Mouse (Mus musculus) hindbrain, postnatal 0 days (tissue): ENCODE measurements around the gene Trim25. TPM values are rescaled to one million over a fixed set of nuclear protein-coding genes. Genes with fewer than 3 reads are reported as not detected.

Experiments used
- ATAC-seq: fragments of 200-750 bp; cut with Nextera tagmentation; 2 replicates; pipeline ENCODE4 v1.8.0; 2017; ENCODE audit warnings: mild to moderate bottlenecking, moderate TSS enrichment, moderate library complexity
- DNase-seq: peaks from one replicate; pipeline ENCODE4 v3.0.0-alpha.2; 2015; ENCODE audit warnings: low spot score
- H3K27ac ChIP-seq: fragments of 300-500 bp; sonication (generic); 2 replicates; pipeline ENCODE4 v1.5.1; 2014; ENCODE audit warnings: mild to moderate bottlenecking
- H3K27me3 ChIP-seq: fragments of 300-500 bp; sonication (generic); 2 replicates; pipeline ENCODE4 v1.6.1; 2014; ENCODE audit warnings: low read length, mixed read lengths; ENCODE audit not compliant: insufficient read depth
- H3K36me3 ChIP-seq: fragments of 300-500 bp; sonication (generic); 2 replicates; pipeline ENCODE4 v1.6.1; 2014; ENCODE audit warnings: low read length, mixed read lengths; ENCODE audit not compliant: insufficient read depth
- H3K4me1 ChIP-seq: fragments of 300-500 bp; sonication (generic); 2 replicates; pipeline ENCODE4 v1.6.1; 2014; ENCODE audit warnings: antibody characterized with exemption, low read length, mixed read lengths; ENCODE audit not compliant: insufficient read depth
- H3K4me2 ChIP-seq: fragments of 300-500 bp; sonication (generic); 2 replicates; pipeline ENCODE4 v1.6.1; 2014; ENCODE audit warnings: low read depth, mild to moderate bottlenecking, low read length, moderate library complexity, mixed read lengths
- H3K4me3 ChIP-seq: fragments of 300-500 bp; sonication (generic); 2 replicates; pipeline ENCODE4 v1.5.1; 2014; ENCODE audit warnings: low read length
- H3K9ac ChIP-seq: fragments of 300-500 bp; sonication (generic); replicated peaks from 2 replicates; pipeline ENCODE4 v1.6.1; 2014; ENCODE audit warnings: mild to moderate bottlenecking, low read length, moderate library complexity, mixed read lengths
- H3K9me3 ChIP-seq: fragments of 300-500 bp; sonication (generic); 2 replicates; pipeline ENCODE4 v1.6.1; 2016; ENCODE audit warnings: low read length, mixed read lengths
- CTCF ChIP-seq: IDR thresholded peaks from 2 replicates; pipeline ENCODE4 v1.5.1; 2016; ENCODE audit warnings: antibody characterized with exemption, control low read depth, low read depth
- WGBS: fragments of 180-500 bp; shearing (Covaris S2); extraction: QIAGEN DNeasy Blood & Tissue Kit; methylation state at CpG from one replicate; pipeline ENCODE4 v1.1.7; 2014; 5-methylcytosine and 5-hydroxymethylcytosine counted together
- polyA plus RNA-seq: library from polyadenylated mRNA; unstranded; fragments of >200 nt; fragmentation: Nextera tagmentation; extraction: Ambion mirVana; gene quantifications from 2 replicates; pipeline ENCODE4 v1.2.1, GENCODE M21; 2015
- total RNA-seq: library from RNA; depleted of rRNA; stranded (reverse); fragments of >200 nt; gene quantifications from 2 replicates; pipeline ENCODE4 v1.2.3, GENCODE M21; 2014; rRNA removed

Trim25 gene
- 0.97 and 4.6 TPM in 2 replicates for total RNA-seq
- 5.3 and 6.2 TPM in 2 replicates for polyA plus RNA-seq

- H3K27me3 ChIP-seq = peaks cover 11% of the 10 kb centered on the region; the same call in 1 of the 2 replicates
- H3K9ac ChIP-seq = peak within 1 kb of the TSS; percentile 48
- H3K4me1 ChIP-seq = no peaks in the 10 kb centered on the region; the same call in 1 of the 2 replicates
- H3K4me2 ChIP-seq = peak within 1 kb of the TSS; percentile 50
- TF ChIP-seq CTCF = no peak
- ATAC-seq (peak; percentile 65), DNase-seq (peak; percentile 75)
- no peaks in the 10 kb centered on the region for H3K9me3 ChIP-seq
- peak within 1 kb of the TSS; percentile 45; the same call in 1 of the 2 replicates for H3K27ac ChIP-seq
- 4% methylated on average over 48 of the region's 48 CpGs for WGBS
- H3K4me3 ChIP-seq = peak within 1 kb of the TSS; percentile 40
- no peaks in the 10 kb centered on the region for H3K36me3 ChIP-seq
These were observed at the start of gene Trim25 for GRCm38 (mm10) chr11:88998974-88999722. Gene Trim25 (plus strand): TSS chr11:88999376.

- H3K9me3 ChIP-seq = no peaks in the 10 kb centered on the region
- no peaks in the 10 kb centered on the region for H3K27me3 ChIP-seq
- H3K9ac ChIP-seq = no peak overlapping the region
- no peak overlapping the region for H3K4me2 ChIP-seq
- no peak for ATAC-seq
- peaks cover 7% of the 10 kb centered on the region; the same call in 1 of the 2 replicates for H3K4me1 ChIP-seq
- WGBS = 89% methylated on average over 8 of the region's 8 CpGs
- H3K36me3 ChIP-seq = peaks cover 11% of the 10 kb centered on the region
- no peak overlapping the region for H3K4me3 ChIP-seq
- DNase-seq = no peak
- no peak for TF ChIP-seq CTCF
- H3K27ac ChIP-seq = no peak overlapping the region
These were observed 49.2 kb upstream of the Trim25 start for GRCm38 (mm10) chr11:88949802-88950639.

GRCm38 (mm10) chr11:88950640-88951250 lies 48.4 kb upstream of the Trim25 start:
- no peaks in the 10 kb centered on the region for H3K27me3 ChIP-seq
- no peak for TF ChIP-seq CTCF
- H3K4me2 ChIP-seq = no peak overlapping the region
- DNase-seq = no peak
- no peak overlapping the region for H3K27ac ChIP-seq
- H3K9me3 ChIP-seq = no peaks in the 10 kb centered on the region
- ATAC-seq = no peak
- no peak overlapping the region for H3K9ac ChIP-seq
- H3K4me1 ChIP-seq = peaks cover 7% of the 10 kb centered on the region; the same call in 1 of the 2 replicates
- H3K36me3 ChIP-seq = peaks cover 9% of the 10 kb centered on the region
- no peak overlapping the region for H3K4me3 ChIP-seq
- WGBS = 89% methylated on average over 13 of the region's 13 CpGs

GRCm38 (mm10) chr11:88951576-88951975 lies 47.6 kb upstream of the Trim25 start:
- Histone ChIP-seq H3K9me3 (no peaks in the 10 kb centered on the region), H3K27me3 (no peaks in the 10 kb centered on the region), H3K4me2 (no peak overlapping the region), H3K4me1 (peaks cover 7% of the 10 kb centered on the region; the same call in 1 of the 2 replicates), H3K27ac (no peak overlapping the region), H3K36me3 (peaks cover 5% of the 10 kb centered on the region), H3K9ac (no peak overlapping the region), H3K4me3 (no peak overlapping the region)
- ATAC-seq = no peak
- no peak for DNase-seq
- TF ChIP-seq CTCF = no peak
- 98% methylated on average over 2 of the region's 2 CpGs for WGBS

- Histone ChIP-seq H3K27ac (no peak overlapping the region), H3K27me3 (no peaks in the 10 kb centered on the region), H3K4me3 (no peak overlapping the region), H3K4me1 (peaks cover 7% of the 10 kb centered on the region; the same call in 1 of the 2 replicates), H3K36me3 (peaks cover 5% of the 10 kb centered on the region), H3K9me3 (no peaks in the 10 kb centered on the region), H3K9ac (no peak overlapping the region), H3K4me2 (no peak overlapping the region)
- 94% methylated on average over 5 of the region's 5 CpGs for WGBS
- no peak for TF ChIP-seq CTCF
- ATAC-seq (no peak), DNase-seq (no peak)
These were observed 47.1 kb upstream of the Trim25 start for GRCm38 (mm10) chr11:88952117-88952516.

- H3K27me3 ChIP-seq = no peaks in the 10 kb centered on the region
These were observed 45.6 kb upstream of the Trim25 start for GRCm38 (mm10) chr11:88953582-88953981.

More at GRCm38 (mm10) chr11:88953582-88953981, 45.6 kb upstream of the Trim25 start:
- no peaks in the 10 kb centered on the region for H3K9me3 ChIP-seq
- H3K9ac ChIP-seq = no peak overlapping the region
- H3K4me1 ChIP-seq = peaks cover 7% of the 10 kb centered on the region; the same call in 1 of the 2 replicates
- no peak overlapping the region for H3K27ac ChIP-seq
- H3K4me2 ChIP-seq = 0 out of 2 replicates have a peak overlapping the region, but pooled peaks have one; percentile 5
- H3K4me3 ChIP-seq = no peak overlapping the region
- DNase-seq (no peak), ATAC-seq (no peak)
- peaks cover 5% of the 10 kb centered on the region for H3K36me3 ChIP-seq
- no peak for TF ChIP-seq CTCF
- 93% methylated on average over 3 of the region's 3 CpGs for WGBS
